Mouse (Mus musculus) testis, adult 2 months (tissue): ENCODE measurements around the gene Spata3. TPM values are rescaled to one million over a fixed set of nuclear protein-coding genes. Genes with fewer than 3 reads are reported as not detected.

Source experiments
- H3K27ac ChIP-seq: fragments of 200-500 bp; 2 replicates; pipeline ENCODE4 v1.5.1; 2012; ENCODE audit warnings: low read depth, low read length; ENCODE audit not compliant: control insufficient read depth, insufficient read depth
- H3K27me3 ChIP-seq: fragments of 200-500 bp; 2 replicates; pipeline ENCODE4 v1.6.1; 2012; ENCODE audit warnings: mild to moderate bottlenecking, low read length, moderate library complexity; ENCODE audit not compliant: control insufficient read depth, insufficient read depth
- H3K36me3 ChIP-seq: fragments of 200-500 bp; 2 replicates; pipeline ENCODE4 v1.6.1; 2012; ENCODE audit warnings: mild to moderate bottlenecking, low read length; ENCODE audit not compliant: control insufficient read depth, insufficient read depth
- H3K4me1 ChIP-seq: fragments of 200-500 bp; 2 replicates; pipeline ENCODE4 v1.6.1; 2012; ENCODE audit warnings: low read length; ENCODE audit not compliant: control insufficient read depth, insufficient read depth
- H3K4me3 ChIP-seq: fragments of 200-500 bp; 2 replicates; pipeline ENCODE4 v1.5.1; 2012; ENCODE audit warnings: low read depth, mild to moderate bottlenecking, low read length, moderate library complexity, mixed read lengths; ENCODE audit not compliant: control insufficient read depth
- CTCF ChIP-seq: fragments of 200-500 bp; IDR thresholded peaks from 2 replicates; pipeline ENCODE4 v1.5.1; 2012; ENCODE audit warnings: low read depth, mild to moderate bottlenecking, inconsistent platforms, low read length, moderate library complexity; ENCODE audit not compliant: control insufficient read depth, insufficient read depth, insufficient replicate concordance
- POLR2A ChIP-seq: fragments of 200-500 bp; IDR thresholded peaks from 2 replicates; pipeline ENCODE4 v1.6.1; 2012; ENCODE audit warnings: low read depth, mild to moderate bottlenecking, inconsistent platforms, low read length, moderate library complexity; ENCODE audit not compliant: control insufficient read depth
- polyA plus RNA-seq: library from polyadenylated mRNA; depleted of rRNA; stranded (reverse); fragments of >200 nt; gene quantifications from 2 replicates; pipeline ENCODE4 v1.2.3, GENCODE M21; 2012

The Spata3 gene
- polyA plus RNA-seq, 1 experiment: 1,457 TPM

DNA sequence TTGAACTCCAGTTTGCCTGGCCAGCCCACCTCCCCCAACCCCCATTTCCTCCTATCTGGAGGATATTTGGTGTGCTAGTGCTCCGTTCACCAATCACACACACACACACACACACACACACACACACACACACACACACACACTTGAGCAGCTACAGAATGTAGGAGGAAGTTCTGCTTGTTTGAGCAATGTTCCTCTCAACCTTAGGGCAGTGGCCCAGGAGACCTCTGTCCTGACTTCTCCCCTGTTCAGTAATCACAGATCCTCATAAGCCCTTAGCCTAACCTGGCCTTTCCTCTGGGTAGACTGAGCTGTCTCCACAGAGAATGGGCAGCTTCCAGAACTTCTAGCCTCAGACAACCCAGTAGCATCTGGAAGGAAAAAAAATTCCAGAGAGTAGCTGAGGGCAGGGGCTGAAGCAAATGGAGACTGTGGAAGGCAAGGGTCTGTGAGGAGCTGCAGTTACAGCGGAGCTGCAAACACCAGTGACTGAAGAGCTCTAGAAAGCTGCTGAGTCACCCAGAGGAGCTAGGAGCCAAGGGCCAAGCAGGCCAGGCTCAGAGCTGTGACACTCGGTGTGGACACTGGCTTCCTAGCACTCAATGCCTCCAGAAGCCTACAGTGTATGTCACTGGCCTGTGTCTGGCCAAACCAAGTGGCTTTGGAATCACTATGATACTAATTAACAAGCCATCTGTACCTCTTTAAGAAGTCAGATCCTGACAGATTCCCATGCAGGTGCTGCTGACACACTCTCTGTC is 21.8 kb downstream of the Spata3 start:
- TF ChIP-seq CTCF (no peak), POLR2A (no peak)
- Histone ChIP-seq H3K4me3 (no peak overlapping the region), H3K27ac (no peak overlapping the region), H3K27me3 (no peaks in the 10 kb centered on the region), H3K4me1 (no peaks in the 10 kb centered on the region), H3K36me3 (no peaks in the 10 kb centered on the region)

DNA sequence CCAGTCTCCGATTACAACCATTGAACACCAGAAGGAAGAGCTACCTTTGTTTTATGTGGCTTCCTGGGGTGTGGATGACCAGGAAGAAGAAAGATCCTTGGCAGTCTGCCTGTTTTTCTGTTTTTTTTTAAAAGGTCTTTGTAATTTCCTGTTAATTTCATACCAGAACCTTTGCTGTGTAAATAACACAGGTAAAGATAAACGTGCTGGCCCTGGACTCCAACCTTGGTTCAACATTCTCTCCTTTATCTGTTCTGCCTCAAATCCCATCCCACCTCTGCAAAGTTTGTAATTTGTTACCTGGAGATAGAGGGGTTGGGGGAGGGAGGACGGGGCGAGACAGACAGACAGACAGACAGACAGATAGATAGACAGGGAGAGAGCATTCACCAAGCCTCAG is 23.5 kb downstream of the Spata3 start:
- Histone ChIP-seq H3K4me3 (no peak overlapping the region), H3K27me3 (no peaks in the 10 kb centered on the region; the same call in 1 of the 2 replicates), H3K4me1 (peaks cover 3% of the 10 kb centered on the region; the same call in 1 of the 2 replicates), H3K27ac (no peak overlapping the region), H3K36me3 (no peaks in the 10 kb centered on the region)
- no peak for TF ChIP-seq POLR2A
- no peak for TF ChIP-seq CTCF

DNA sequence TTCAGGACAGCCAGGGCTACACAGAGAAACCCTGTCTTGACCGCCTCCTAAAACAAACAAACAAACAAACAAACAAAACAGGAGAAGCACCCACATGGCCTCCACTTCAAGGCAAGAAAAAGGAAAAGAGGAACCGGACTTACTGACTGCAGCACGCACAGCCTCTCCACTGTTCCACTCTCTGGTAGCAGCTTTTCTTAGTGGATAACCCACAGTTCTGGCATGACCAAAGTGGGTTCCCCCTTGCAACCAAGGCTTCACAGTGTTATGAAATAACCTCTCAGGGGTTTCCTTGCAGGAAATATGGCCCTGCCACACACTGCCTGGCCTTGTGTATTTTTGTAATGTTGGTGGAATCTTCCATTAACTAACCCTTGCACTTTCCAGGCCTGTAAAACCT is 24.2 kb downstream of the Spata3 start:
- H3K36me3 ChIP-seq: no peaks in the 10 kb centered on the region
- no peak overlapping the region for H3K27ac ChIP-seq
- peaks cover 6% of the 10 kb centered on the region for H3K4me1 ChIP-seq
- TF ChIP-seq CTCF: no peak
- no peak for TF ChIP-seq POLR2A
- no peak overlapping the region for H3K4me3 ChIP-seq
- no peaks in the 10 kb centered on the region; the same call in 1 of the 2 replicates for H3K27me3 ChIP-seq

DNA sequence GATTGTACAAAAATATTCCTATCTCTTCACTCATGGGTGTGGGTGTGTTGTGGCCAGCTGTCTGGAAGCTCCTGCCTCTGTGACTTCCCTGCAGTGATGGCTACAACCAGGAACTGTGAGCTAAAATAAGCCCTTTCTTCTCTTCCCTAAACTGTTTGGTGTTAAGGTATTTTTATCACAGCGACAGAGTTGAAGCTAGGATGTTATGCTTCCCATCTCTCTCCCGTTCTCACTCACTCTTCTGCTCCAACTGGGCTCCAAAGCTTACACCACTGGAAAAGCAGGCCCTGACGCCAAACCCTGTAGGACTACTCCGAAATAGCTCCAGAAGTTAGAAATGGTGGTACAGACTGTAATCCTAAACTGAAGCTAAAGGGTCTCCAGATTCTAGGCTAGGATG is 28.4 kb downstream of the Spata3 start:
- no peaks in the 10 kb centered on the region for H3K36me3 ChIP-seq
- no peak for TF ChIP-seq POLR2A
- no peak for TF ChIP-seq CTCF
- no peaks in the 10 kb centered on the region; the same call in 1 of the 2 replicates for H3K27me3 ChIP-seq
- peaks cover 22% of the 10 kb centered on the region for H3K4me1 ChIP-seq
- H3K4me3 ChIP-seq: no peak overlapping the region
- H3K27ac ChIP-seq: no peak overlapping the region

DNA sequence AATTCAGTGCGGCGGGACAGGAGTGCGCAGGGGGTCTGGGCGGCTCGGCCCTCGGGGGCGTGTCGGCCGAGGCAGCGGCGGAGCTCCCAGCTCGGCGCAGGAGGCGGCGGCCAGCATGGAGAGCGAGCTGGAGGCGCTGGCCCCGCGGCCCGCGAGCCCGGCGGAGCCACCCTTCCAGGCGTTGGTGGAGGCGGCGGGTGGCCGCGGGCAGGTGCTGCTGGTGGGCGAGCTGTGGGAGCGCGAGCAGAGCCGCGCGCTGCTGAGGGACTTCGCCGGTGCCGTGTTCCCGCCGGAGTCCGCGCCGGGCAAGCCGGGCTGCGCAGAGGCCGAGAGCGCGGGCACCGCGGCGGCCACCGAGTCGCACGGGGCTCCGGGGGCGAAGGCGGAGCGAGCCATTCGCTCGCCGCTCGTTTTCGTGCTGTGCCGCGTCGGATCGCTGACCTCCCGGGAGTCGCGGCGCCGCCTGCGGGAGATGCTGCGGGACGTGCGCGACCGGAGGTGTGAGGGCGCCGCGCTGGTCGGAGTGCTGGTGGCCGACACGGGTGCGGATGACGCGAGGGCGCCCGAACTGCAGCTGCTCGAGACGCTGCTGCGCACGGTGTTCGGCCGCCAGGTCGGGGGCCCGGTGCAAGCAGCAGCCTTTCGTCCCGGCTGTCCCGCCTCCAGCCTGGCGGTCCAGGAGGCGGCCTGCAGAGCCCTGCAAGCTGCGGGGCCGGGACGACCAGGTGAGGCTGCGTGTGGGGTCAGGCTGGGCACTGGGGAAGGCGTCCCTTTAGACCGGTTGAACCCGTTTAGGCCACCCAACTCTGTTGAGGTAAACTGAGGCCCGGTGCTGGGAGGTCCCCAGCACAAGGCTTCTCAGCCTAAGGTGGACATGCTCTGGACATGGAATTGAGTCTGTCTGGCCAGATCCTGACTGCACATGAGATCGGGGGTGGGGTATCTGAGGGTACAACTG is 29.5 kb downstream of the Spata3 start, which contains the start of gene 2810459M11Rik:
TSS of gene 2810459M11Rik (plus strand) at position 16 of the 958 bp plus-strand sequence.
- Histone ChIP-seq H3K27ac (no peak within 1 kb of the TSS), H3K4me1 (peaks cover 22% of the 10 kb centered on the region), H3K4me3 (peak within 1 kb of the TSS; percentile 65), H3K27me3 (no peaks in the 10 kb centered on the region; the same call in 1 of the 2 replicates), H3K36me3 (no peaks in the 10 kb centered on the region)
- TF ChIP-seq CTCF: no peak
- TF ChIP-seq POLR2A: no peak

DNA sequence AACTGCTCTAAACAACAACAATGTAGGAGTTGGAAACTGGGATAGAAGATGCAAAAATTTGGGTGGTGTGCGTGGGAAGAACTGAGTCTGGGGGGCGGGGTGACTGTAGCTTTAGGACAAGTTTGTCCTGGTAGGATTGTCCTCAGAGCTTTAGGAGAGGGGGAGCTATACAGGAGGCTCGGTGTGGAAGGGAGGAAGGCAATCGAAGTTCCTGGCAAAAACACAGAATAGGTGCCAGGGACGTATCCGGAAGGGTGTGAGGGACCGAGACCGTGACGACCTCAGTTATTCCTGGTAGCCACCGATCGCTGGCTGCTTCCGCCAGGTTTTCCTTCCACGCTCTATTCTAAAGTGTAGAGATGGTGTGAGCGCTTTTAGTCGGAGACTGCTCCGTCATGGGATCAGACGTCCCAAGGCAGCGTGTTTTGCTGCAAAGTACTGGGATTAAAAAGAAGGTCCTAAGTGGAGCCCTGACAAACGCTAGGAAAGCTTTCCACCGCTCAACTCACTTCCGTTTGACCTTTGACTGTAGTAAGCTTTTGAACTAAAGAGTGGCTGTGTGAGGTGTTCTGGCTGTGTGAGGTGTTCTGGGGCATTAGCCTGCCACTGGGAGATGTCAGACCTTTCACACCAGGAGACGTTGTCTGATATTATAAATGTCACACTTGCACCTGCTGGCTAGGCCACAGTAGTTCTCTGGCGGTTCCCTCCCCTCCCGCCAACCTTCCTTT is 30.4 kb downstream of the Spata3 start:
- Histone ChIP-seq H3K4me1 (peaks cover 22% of the 10 kb centered on the region), H3K27ac (no peak overlapping the region), H3K36me3 (no peaks in the 10 kb centered on the region), H3K27me3 (no peaks in the 10 kb centered on the region; the same call in 1 of the 2 replicates), H3K4me3 (no peak overlapping the region; the same call in 1 of the 2 replicates)
- TF ChIP-seq CTCF: no peak
- TF ChIP-seq POLR2A: no peak
